Comparison of ENCODE assay signal across 24 mouse cellular contexts in the genomic region with DNA sequence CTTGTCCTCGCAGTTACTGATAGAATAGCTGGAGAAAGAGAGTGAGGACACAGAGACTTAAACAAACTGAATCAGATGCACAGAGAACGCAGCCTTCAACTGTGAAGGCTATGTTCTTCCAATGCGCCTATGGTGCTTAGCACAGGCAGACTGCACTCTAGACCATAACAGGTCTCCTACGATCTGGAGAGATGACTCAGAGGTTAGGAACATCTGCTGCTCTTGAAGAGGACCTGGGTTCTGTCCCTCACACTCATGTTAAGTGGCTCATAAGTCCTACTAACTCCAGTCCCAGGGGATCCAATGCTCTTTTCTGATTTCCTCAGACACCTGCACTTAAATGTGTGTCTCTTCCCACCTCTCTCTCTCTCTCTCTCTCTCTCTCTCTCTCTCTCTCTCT. TPM values are rescaled to one million over a fixed set of nuclear protein-coding genes. Genes with fewer than 3 reads are reported as not detected.
DNase-seq lines count a peak whose midpoint lies in the region; ATAC-seq and TF ChIP-seq lines count a peak whose summit lies in the region.
"Had no signal": no experiment of that assay in that cellular context is flagged by ENCODE, and none has a peak within 500 bp of the region (broad histone marks: within the 10 kb centered on the region; RNA-seq: fewer than 3 reads in every experiment).

No protein-coding gene starts in this region.

- TF ChIP-seq CTCF in heart, adult 2 months (IDR thresholded peaks at IDR 0.05) = no peak
- no peak for TF ChIP-seq CTCF in liver, postnatal 0 days (IDR thresholded peaks at IDR 0.05; ENCODE audit: low read depth)

- no peaks in the 10 kb centered on the region for H3K4me1 ChIP-seq in forebrain, embryonic 11.5 days (replicated peaks; ENCODE audit: control insufficient read depth, insufficient read depth, low read length)
- H3K4me1 ChIP-seq in forebrain, embryonic 16.5 days (replicated peaks; ENCODE audit: control insufficient read depth, insufficient read depth, low read length) = no peaks in the 10 kb centered on the region
- H3K4me1 ChIP-seq in heart, embryonic 10.5 days = no peaks in the 10 kb centered on the region
- H3K4me1 ChIP-seq in heart, adult 2 months (ENCODE audit: control insufficient read depth, insufficient read depth, low read length) = peaks cover 3% of the 10 kb centered on the region; the same call in 1 of the 2 replicates
- no peaks in the 10 kb centered on the region for H3K4me1 ChIP-seq in liver, embryonic 11.5 days (replicated peaks; ENCODE audit: control insufficient read depth, insufficient read depth, low read length)
- H3K4me1 ChIP-seq in liver, postnatal 0 days (ENCODE audit: insufficient read depth) = no peaks in the 10 kb centered on the region
- H3K4me1 ChIP-seq: embryonic facial prominence, embryonic 10.5 days had no signal

- no peak overlapping the region for H3K4me3 ChIP-seq in forebrain, embryonic 11.5 days (ENCODE audit: low read depth, low read length)
- H3K4me3 ChIP-seq in forebrain, embryonic 16.5 days (replicated peaks; ENCODE audit: low read length) = no peak overlapping the region
- no peak overlapping the region for H3K4me3 ChIP-seq in heart, embryonic 10.5 days
- H3K4me3 ChIP-seq in heart, adult 2 months = no peak overlapping the region
- H3K4me3 ChIP-seq in liver, embryonic 11.5 days (ENCODE audit: low read depth, low read length) = no peak overlapping the region
- H3K4me3 ChIP-seq in liver, postnatal 0 days (ENCODE audit: low read depth, low read length) = no peak overlapping the region
- H3K4me3 ChIP-seq: embryonic facial prominence, embryonic 10.5 days; embryonic facial prominence, embryonic 12.5 days; forebrain, embryonic 12.5 days had no signal

- no peaks in the 10 kb centered on the region for H3K36me3 ChIP-seq in forebrain, embryonic 11.5 days (ENCODE audit: control insufficient read depth, insufficient read depth, low read length)
- no peaks in the 10 kb centered on the region for H3K36me3 ChIP-seq in forebrain, embryonic 16.5 days (ENCODE audit: control insufficient read depth, insufficient read depth)
- no peaks in the 10 kb centered on the region for H3K36me3 ChIP-seq in heart, embryonic 10.5 days
- no peaks in the 10 kb centered on the region for H3K36me3 ChIP-seq in heart, adult 2 months (ENCODE audit: control insufficient read depth, insufficient read depth, low read length)
- H3K36me3 ChIP-seq in liver, embryonic 11.5 days (ENCODE audit: control insufficient read depth, insufficient read depth, low read length) = no peaks in the 10 kb centered on the region
- H3K36me3 ChIP-seq in liver, postnatal 0 days (replicated peaks; ENCODE audit: insufficient read depth, low read length) = no peaks in the 10 kb centered on the region
- H3K36me3 ChIP-seq: embryonic facial prominence, embryonic 10.5 days; embryonic facial prominence, embryonic 12.5 days; forebrain, embryonic 12.5 days; G1E had no signal

- H3K4me2 ChIP-seq in forebrain, embryonic 11.5 days (ENCODE audit: low read depth, low read length, severe bottlenecking) = no peak overlapping the region
- H3K4me2 ChIP-seq in forebrain, embryonic 16.5 days (ENCODE audit: low read length) = no peak overlapping the region
- no peak overlapping the region for H3K4me2 ChIP-seq in liver, embryonic 11.5 days
- H3K4me2 ChIP-seq in liver, postnatal 0 days (ENCODE audit: low read depth, low read length) = no peak overlapping the region
- H3K4me2 ChIP-seq: embryonic facial prominence, embryonic 12.5 days; forebrain, embryonic 12.5 days had no signal

- no peak for ATAC-seq in forebrain, embryonic 11.5 days (replicated peaks; ENCODE audit: low FRiP score)
- ATAC-seq in forebrain, embryonic 16.5 days = no peak
- no peak for ATAC-seq in liver, embryonic 11.5 days (replicated peaks; ENCODE audit: low FRiP score)
- no peak for ATAC-seq in liver, postnatal 0 days
- ATAC-seq: activated CD4-positive, CD25-positive, alpha-beta regulatory T cell, adult 4 months; CD4-positive, CD25-positive, alpha-beta regulatory T cell, adult 4 months; forebrain, embryonic 14.5 days; forebrain, postnatal 0 days; Patski had no signal

- no peak for TF ChIP-seq EP300 in heart, adult 2 months (IDR thresholded peaks at IDR 0.05; ENCODE audit: insufficient read depth, low read depth, low read length)
- no peak for TF ChIP-seq EP300 in liver, postnatal 0 days (IDR thresholded peaks at IDR 0.05; ENCODE audit: low read depth)

- intact Hi-C loops in heart, adult 2 months (cut with DNase I) = no loop called here

- no peak for TF ChIP-seq POLR2A in heart, adult 2 months (IDR thresholded peaks at IDR 0.05; ENCODE audit: insufficient read depth, low read depth, low read length)

- no peaks in the 10 kb centered on the region for H3K9me3 ChIP-seq in forebrain, embryonic 11.5 days (ENCODE audit: control insufficient read depth, low read length)
- H3K9me3 ChIP-seq in forebrain, embryonic 16.5 days (ENCODE audit: control insufficient read depth, low read length) = no peaks in the 10 kb centered on the region
- no peaks in the 10 kb centered on the region for H3K9me3 ChIP-seq in heart, embryonic 10.5 days
- H3K9me3 ChIP-seq in liver, embryonic 11.5 days (ENCODE audit: control insufficient read depth, low read length) = no peaks in the 10 kb centered on the region
- no peaks in the 10 kb centered on the region for H3K9me3 ChIP-seq in liver, postnatal 0 days (ENCODE audit: low read length)
- H3K9me3 ChIP-seq: embryonic facial prominence, embryonic 10.5 days; embryonic facial prominence, embryonic 12.5 days; forebrain, embryonic 12.5 days; G1E had no signal

- no peaks in the 10 kb centered on the region for H3K27me3 ChIP-seq in forebrain, embryonic 11.5 days (ENCODE audit: control insufficient read depth, insufficient read depth, low read length)
- H3K27me3 ChIP-seq in forebrain, embryonic 16.5 days (replicated peaks; ENCODE audit: control insufficient read depth, insufficient read depth, low read length) = no peaks in the 10 kb centered on the region
- H3K27me3 ChIP-seq in heart, embryonic 10.5 days (ENCODE audit: insufficient read depth, poor library complexity, severe bottlenecking) = 0 out of 2 replicates have a peak, but pooled peaks cover 4% of the 10 kb centered on the region
- H3K27me3 ChIP-seq in heart, adult 2 months (ENCODE audit: control insufficient read depth, insufficient read depth, low read length) = no peaks in the 10 kb centered on the region
- no peaks in the 10 kb centered on the region for H3K27me3 ChIP-seq in liver, embryonic 11.5 days (replicated peaks; ENCODE audit: control insufficient read depth, insufficient read depth, low read length)
- H3K27me3 ChIP-seq in liver, postnatal 0 days (ENCODE audit: insufficient read depth, low read length) = no peaks in the 10 kb centered on the region
- H3K27me3 ChIP-seq: embryonic facial prominence, embryonic 12.5 days; forebrain, embryonic 12.5 days; Patski had no signal

- no peak overlapping the region for H3K27ac ChIP-seq in forebrain, embryonic 11.5 days (ENCODE audit: low read depth, low read length)
- H3K27ac ChIP-seq in forebrain, embryonic 16.5 days (ENCODE audit: low read length) = no peak overlapping the region
- H3K27ac ChIP-seq in heart, embryonic 10.5 days = no peak overlapping the region
- no peak overlapping the region for H3K27ac ChIP-seq in heart, adult 2 months
- no peak overlapping the region for H3K27ac ChIP-seq in liver, embryonic 11.5 days (ENCODE audit: low read depth, low read length)
- no peak overlapping the region for H3K27ac ChIP-seq in liver, postnatal 0 days (ENCODE audit: low read depth)
- H3K27ac ChIP-seq: embryonic facial prominence, embryonic 10.5 days; embryonic facial prominence, embryonic 12.5 days; forebrain, embryonic 12.5 days had no signal

- WGBS in forebrain, embryonic 11.5 days = 93% methylated on average over 4 of the region's 4 CpGs
- WGBS in forebrain, embryonic 16.5 days = 94% methylated on average over 4 of the region's 4 CpGs
- WGBS in heart, embryonic 10.5 days = 71% methylated on average over 4 of the region's 4 CpGs
- 90% methylated on average over 4 of the region's 4 CpGs for WGBS in heart, adult 2 months
- 80% methylated on average over 4 of the region's 4 CpGs for WGBS in liver, embryonic 11.5 days
- WGBS in liver, postnatal 0 days (ENCODE audit: insufficient replicate concordance) = 72% methylated on average over 4 of the region's 4 CpGs

- H3K79me2 ChIP-seq in heart, adult 2 months (replicated peaks; ENCODE audit: control insufficient read depth, insufficient read depth, low read length) = no peaks in the 10 kb centered on the region

- DNase-seq in forebrain, embryonic 11.5 days (ENCODE audit: low spot score) = peak; percentile 7
- DNase-seq in heart, embryonic 10.5 days (ENCODE audit: low spot score) = peak; percentile 53
- DNase-seq in heart, adult 2 months = no peak
- DNase-seq in liver, embryonic 11.5 days (ENCODE audit: low spot score) = peak; percentile 22
- DNase-seq in liver, postnatal 0 days = no peak
- DNase-seq: adrenal gland, adult 8-10 months; adrenal gland, postnatal 14 days; adrenal gland, postnatal 36 days; B cell, adult 2 months; cerebellum, adult 11-12 months; cerebellum, adult 2 months; cerebellum, adult 9-10 months; cerebellum, postnatal 10 days; cerebellum, postnatal 25 days; forebrain, postnatal 0 days had no signal

- no peak overlapping the region for H3K9ac ChIP-seq in forebrain, embryonic 11.5 days (ENCODE audit: low read length)
- no peak overlapping the region for H3K9ac ChIP-seq in forebrain, embryonic 16.5 days (replicated peaks; ENCODE audit: low read depth, low read length)
- H3K9ac ChIP-seq in heart, adult 2 months (ENCODE audit: low read depth, low read length) = no peak overlapping the region
- no peak overlapping the region for H3K9ac ChIP-seq in liver, embryonic 11.5 days (ENCODE audit: low read depth, low read length)
- no peak overlapping the region for H3K9ac ChIP-seq in liver, postnatal 0 days (replicated peaks)
- H3K9ac ChIP-seq: embryonic facial prominence, embryonic 12.5 days; forebrain, embryonic 12.5 days; forebrain, postnatal 0 days had no signal

RNA-seq across cellular contexts. Expression of gene Galnt18, which starts 24.9 kb away (rescaled TPM):
- 4.5 and 4.9 TPM in 2 replicates for polyA plus RNA-seq in forebrain, embryonic 11.5 days (2014; fragmentation: Nextera tagmentation; extraction: Ambion mirVana)
- polyA plus RNA-seq in forebrain, embryonic 16.5 days (2015; fragmentation: Nextera tagmentation; extraction: Ambion mirVana) = 12.0 and 13.6 TPM in 2 replicates
- polyA plus RNA-seq in heart, embryonic 10.5 days (2016; fragmentation: Nextera tagmentation; extraction: Ambion mirVana) = 5.4 and 8.2 TPM in 2 replicates
- total RNA-seq in heart, adult 2 months (2021) = 10 to 100 TPM; 11.4 to 13.6 TPM
- 12.1 and 16.6 TPM in 2 replicates for polyA plus RNA-seq in heart, adult 2 months (2012; rRNA removed)
- 2.7 and 3.1 TPM in 2 replicates for polyA plus RNA-seq in liver, embryonic 11.5 days (2014; fragmentation: Nextera tagmentation; extraction: Ambion mirVana)
- 1.7 and 1.9 TPM in 2 replicates for polyA plus RNA-seq in liver, postnatal 0 days (2015; fragmentation: Nextera tagmentation; extraction: Ambion mirVana)
- total RNA-seq: G1E had no signal
- polyA plus RNA-seq: activated CD4-positive, CD25-positive, alpha-beta regulatory T cell, adult 4 months; CD4-positive, CD25-positive, alpha-beta regulatory T cell, adult 4 months; G1E had no signal

Comparison
In these comparisons a context has a peak if more than half of its experiments do, and no peak if none do; other contexts are left out.
1. DNase-seq: peak in forebrain, embryonic 11.5 days (single experiment), heart, embryonic 10.5 days (single experiment) and liver, embryonic 11.5 days (single experiment); none in heart, adult 2 months (0 of 2) and liver, postnatal 0 days (single experiment).